Mouse (Mus musculus): ENCODE measurements around the gene Lamtor5. TPM values are rescaled to one million over a fixed set of nuclear protein-coding genes. Genes with fewer than 3 reads are reported as not detected.
A peak's percentile ranks its signal among the peaks of the same experiment; 100 is the strongest.

The Lamtor5 gene
- polyA plus RNA-seq (2012; ENCODE audit: insufficient read depth, insufficient read length, missing spikeins): 130 and 131 TPM in 2 replicates

DNA sequence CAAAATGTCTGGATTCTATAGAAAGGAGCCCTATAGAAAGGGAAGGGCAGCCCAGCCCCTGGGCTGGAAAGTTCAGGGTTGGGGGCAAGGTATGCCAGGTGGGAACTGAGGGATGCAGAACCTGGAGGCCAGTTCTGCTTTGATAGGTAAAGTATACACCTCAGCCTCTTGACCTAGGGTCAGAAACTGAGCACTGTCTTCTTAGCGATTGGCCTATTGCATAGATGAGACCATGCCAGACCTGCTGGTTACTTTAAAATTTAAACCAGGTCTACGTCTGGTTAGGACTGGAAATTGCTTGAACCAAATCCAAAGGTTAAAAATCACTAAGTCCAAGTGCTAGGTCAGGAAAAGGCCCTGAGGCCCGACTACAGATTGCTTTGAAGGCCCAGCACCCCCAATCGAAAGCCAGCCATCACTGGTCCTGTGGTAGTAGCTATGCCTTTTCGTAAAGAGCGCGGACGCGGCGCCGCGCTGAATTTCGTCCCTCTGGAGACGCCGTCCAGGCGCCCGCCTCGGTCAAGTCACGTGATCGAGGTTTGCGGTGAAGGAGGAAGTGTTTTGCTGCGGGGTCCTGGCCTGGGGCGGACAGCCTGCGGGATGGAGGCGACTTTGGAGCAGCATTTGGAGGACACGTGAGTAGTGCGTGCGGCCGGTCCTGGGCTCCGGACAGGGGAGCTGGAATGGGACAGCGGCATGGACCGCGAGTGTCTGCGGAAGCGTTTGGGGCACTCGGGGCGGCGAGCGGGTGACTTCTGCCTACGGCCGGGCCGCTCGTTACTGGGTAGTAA lies at the start of gene Lamtor5:
TSS of gene Lamtor5 (plus strand) at position 380 of the 791 bp plus-strand sequence.
- peaks cover 8% of the 10 kb centered on the region for H3K4me1 ChIP-seq (ENCODE audit: control insufficient read depth, insufficient read depth, low read length)
- no peak for TF ChIP-seq CTCF (IDR thresholded peaks at IDR 0.05; ENCODE audit: low read depth, low read length)
- TF ChIP-seq POLR2A (IDR thresholded peaks at IDR 0.05; ENCODE audit: borderline replicate concordance, low read depth, low read length): no peak
- peak within 1 kb of the TSS; percentile 93 for H3K4me3 ChIP-seq (ENCODE audit: insufficient read depth, low read length)
- H3K27ac ChIP-seq (ENCODE audit: insufficient read depth, low read depth, low read length): peak within 1 kb of the TSS; percentile 40

- Histone ChIP-seq H3K4me3 (ENCODE audit: insufficient read depth, low read length) (no peak overlapping the region), H3K27ac (ENCODE audit: insufficient read depth, low read depth, low read length) (no peak overlapping the region), H3K4me1 (ENCODE audit: control insufficient read depth, insufficient read depth, low read length) (no peaks in the 10 kb centered on the region)
- no peak for TF ChIP-seq CTCF (IDR thresholded peaks at IDR 0.05; ENCODE audit: low read depth, low read length)
These were observed 49.4 kb upstream of the Lamtor5 start for GRCm38 (mm10) chr3:107229221-107229620.

GRCm38 (mm10) chr3:107229822-107230221 lies 48.8 kb upstream of the Lamtor5 start:
- Histone ChIP-seq H3K27ac (ENCODE audit: insufficient read depth, low read depth, low read length) (no peak overlapping the region), H3K4me3 (ENCODE audit: insufficient read depth, low read length) (no peak overlapping the region), H3K4me1 (ENCODE audit: control insufficient read depth, insufficient read depth, low read length) (no peaks in the 10 kb centered on the region)
- no peak for TF ChIP-seq CTCF (IDR thresholded peaks at IDR 0.05; ENCODE audit: low read depth, low read length)

DNA sequence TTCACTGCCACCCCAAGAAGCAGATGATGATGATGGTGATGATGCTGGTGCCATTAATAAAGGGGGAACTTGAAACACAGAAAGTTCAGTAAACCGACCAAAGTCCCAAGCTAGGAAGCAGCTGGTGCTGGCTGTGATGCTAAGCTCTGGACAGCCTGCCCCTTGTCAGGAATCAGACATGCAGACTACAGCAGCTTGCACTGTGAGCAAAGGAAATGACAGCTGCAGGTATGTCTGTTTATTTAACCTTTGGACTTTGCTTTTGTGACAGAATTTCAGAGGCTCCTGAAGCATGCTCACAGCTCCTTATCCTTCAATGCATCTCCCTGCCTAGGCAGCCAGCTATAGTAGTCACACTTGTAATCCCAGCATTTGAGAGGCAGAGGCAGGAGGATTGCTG lies 48.1 kb upstream of the Lamtor5 start, which contains the start of gene A630076J17Rik:
TSS of gene A630076J17Rik (plus strand) at position 88 of the 400 bp plus-strand sequence.
- H3K4me1 ChIP-seq (ENCODE audit: control insufficient read depth, insufficient read depth, low read length): no peaks in the 10 kb centered on the region
- no peak within 1 kb of the TSS for H3K27ac ChIP-seq (ENCODE audit: insufficient read depth, low read depth, low read length)
- TF ChIP-seq CTCF (IDR thresholded peaks at IDR 0.05; ENCODE audit: low read depth, low read length) (no peak), POLR2A (IDR thresholded peaks at IDR 0.05; ENCODE audit: borderline replicate concordance, low read depth, low read length) (no peak)
- no peak within 1 kb of the TSS for H3K4me3 ChIP-seq (ENCODE audit: insufficient read depth, low read length)

DNA sequence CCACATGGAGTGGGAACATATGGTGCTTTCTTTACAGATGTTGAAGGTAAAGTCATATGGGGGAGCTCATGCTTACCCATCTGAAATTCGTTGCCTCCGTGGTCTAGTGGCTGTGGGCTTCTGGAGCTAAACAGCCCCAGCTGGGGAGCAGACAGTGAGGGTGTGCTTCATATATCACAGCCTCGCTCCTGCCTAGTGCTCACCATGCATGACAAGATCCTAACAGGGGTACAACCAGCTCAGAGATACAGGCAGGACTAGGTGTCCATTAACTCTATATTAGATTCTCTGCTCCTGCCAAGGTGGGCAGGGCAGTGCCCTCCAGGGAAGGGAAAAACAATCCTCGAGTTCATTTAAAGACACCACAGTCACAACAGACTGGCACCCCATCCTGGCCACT lies 47.5 kb upstream of the Lamtor5 start:
- Histone ChIP-seq H3K27ac (ENCODE audit: insufficient read depth, low read depth, low read length) (no peak overlapping the region), H3K4me1 (ENCODE audit: control insufficient read depth, insufficient read depth, low read length) (no peaks in the 10 kb centered on the region), H3K4me3 (ENCODE audit: insufficient read depth, low read length) (no peak overlapping the region)
- no peak for TF ChIP-seq POLR2A (IDR thresholded peaks at IDR 0.05; ENCODE audit: borderline replicate concordance, low read depth, low read length)
- TF ChIP-seq CTCF (IDR thresholded peaks at IDR 0.05; ENCODE audit: low read depth, low read length): no peak

- TF ChIP-seq CTCF (IDR thresholded peaks at IDR 0.05; ENCODE audit: low read depth, low read length) (no peak), POLR2A (IDR thresholded peaks at IDR 0.05; ENCODE audit: borderline replicate concordance, low read depth, low read length) (no peak)
- H3K4me1 ChIP-seq (ENCODE audit: control insufficient read depth, insufficient read depth, low read length): no peaks in the 10 kb centered on the region
- H3K27ac ChIP-seq (ENCODE audit: insufficient read depth, low read depth, low read length): no peak overlapping the region
- no peak overlapping the region for H3K4me3 ChIP-seq (ENCODE audit: insufficient read depth, low read length)
These were observed 45.3 kb upstream of the Lamtor5 start for GRCm38 (mm10) chr3:107233351-107233813.

GRCm38 (mm10) chr3:107233945-107234344 lies 44.7 kb upstream of the Lamtor5 start:
- TF ChIP-seq POLR2A (IDR thresholded peaks at IDR 0.05; ENCODE audit: borderline replicate concordance, low read depth, low read length) (no peak), CTCF (IDR thresholded peaks at IDR 0.05; ENCODE audit: low read depth, low read length) (no peak)
- no peaks in the 10 kb centered on the region for H3K4me1 ChIP-seq (ENCODE audit: control insufficient read depth, insufficient read depth, low read length)
- H3K27ac ChIP-seq (ENCODE audit: insufficient read depth, low read depth, low read length): no peak overlapping the region
- H3K4me3 ChIP-seq (ENCODE audit: insufficient read depth, low read length): no peak overlapping the region

DNA sequence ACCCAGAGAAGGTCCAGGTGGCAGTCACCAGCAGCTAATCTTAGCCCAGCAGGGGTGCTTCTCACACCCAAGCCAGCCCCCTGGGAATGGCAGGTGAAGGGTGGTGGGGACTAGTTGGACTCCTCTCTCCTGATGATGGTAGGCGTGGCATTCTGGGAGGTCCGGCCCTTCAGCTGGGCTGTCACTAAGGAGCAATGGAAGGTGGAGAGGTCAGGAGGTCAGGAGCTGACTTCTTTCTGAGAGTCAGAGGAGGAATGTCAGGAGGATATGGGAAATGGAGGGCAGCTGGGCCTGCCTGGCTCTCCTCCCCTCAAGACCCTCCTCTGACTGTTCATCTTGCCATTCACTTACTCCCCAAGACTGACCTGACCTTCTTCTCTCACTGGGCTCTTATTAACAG lies 40.6 kb upstream of the Lamtor5 start:
- no peak for TF ChIP-seq POLR2A (IDR thresholded peaks at IDR 0.05; ENCODE audit: borderline replicate concordance, low read depth, low read length)
- TF ChIP-seq CTCF (IDR thresholded peaks at IDR 0.05; ENCODE audit: low read depth, low read length): no peak
- Histone ChIP-seq H3K4me1 (ENCODE audit: control insufficient read depth, insufficient read depth, low read length) (no peaks in the 10 kb centered on the region), H3K4me3 (ENCODE audit: insufficient read depth, low read length) (no peak overlapping the region), H3K27ac (ENCODE audit: insufficient read depth, low read depth, low read length) (no peak overlapping the region)

DNA sequence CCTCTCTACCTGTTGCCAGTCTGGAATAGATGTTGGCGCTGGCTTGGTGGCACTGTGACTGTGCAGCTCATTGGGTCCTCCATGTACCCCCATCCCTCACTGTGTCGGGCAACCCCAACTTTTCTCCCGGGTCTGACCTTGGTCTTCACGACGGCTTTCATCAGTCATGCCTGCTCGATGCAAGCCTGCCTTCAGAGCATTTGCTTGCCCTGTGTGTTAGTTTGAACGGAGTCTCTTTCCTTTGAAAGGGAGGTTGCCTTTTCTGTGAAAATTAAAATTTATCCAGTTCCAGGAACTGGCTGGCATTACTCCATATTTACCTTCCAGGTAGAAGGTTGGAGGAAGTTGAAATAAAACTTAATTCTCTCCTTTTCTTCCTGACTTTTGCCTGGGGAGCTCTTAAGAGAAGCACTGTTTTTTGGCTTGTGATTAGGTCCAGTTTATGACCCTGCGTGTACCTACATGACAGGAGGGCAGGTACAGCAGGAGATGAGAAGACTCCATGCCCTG lies 40.1 kb upstream of the Lamtor5 start:
- Histone ChIP-seq H3K4me1 (ENCODE audit: control insufficient read depth, insufficient read depth, low read length) (no peaks in the 10 kb centered on the region), H3K4me3 (ENCODE audit: insufficient read depth, low read length) (no peak overlapping the region), H3K27ac (ENCODE audit: insufficient read depth, low read depth, low read length) (no peak overlapping the region)
- TF ChIP-seq CTCF (IDR thresholded peaks at IDR 0.05; ENCODE audit: low read depth, low read length): no peak
- no peak for TF ChIP-seq POLR2A (IDR thresholded peaks at IDR 0.05; ENCODE audit: borderline replicate concordance, low read depth, low read length)

GRCm38 (mm10) chr3:107239607-107240006 lies 39.1 kb upstream of the Lamtor5 start, which contains the start of gene Prok1:
Gene Prok1 (minus strand): TSS chr3:107239707.
- TF ChIP-seq POLR2A (IDR thresholded peaks at IDR 0.05; ENCODE audit: borderline replicate concordance, low read depth, low read length): no peak
- TF ChIP-seq CTCF (IDR thresholded peaks at IDR 0.05; ENCODE audit: low read depth, low read length): no peak
- no peak within 1 kb of the TSS for H3K27ac ChIP-seq (ENCODE audit: insufficient read depth, low read depth, low read length)

More at GRCm38 (mm10) chr3:107239607-107240006, 39.1 kb upstream of the Lamtor5 start, which contains the start of gene Prok1:
- H3K4me1 ChIP-seq (ENCODE audit: control insufficient read depth, insufficient read depth, low read length): no peaks in the 10 kb centered on the region
- no peak within 1 kb of the TSS for H3K4me3 ChIP-seq (ENCODE audit: insufficient read depth, low read length)

All from bone marrow macrophage, adult 2 months (primary cell).